Mouse (Mus musculus) embryo, embryonic 10 days (tissue): ENCODE measurements around the gene Numb.
"Not testable (repeated sequence)": the region's sequence is repeated elsewhere in the genome, so short reads cannot be mapped to it uniquely, and the experiment has no call there.

Experiments used
- DNase-seq: peaks from one replicate; pipeline ENCODE4 v3.0.0-alpha.2; 2015; ENCODE audit warnings: low spot score

The Numb gene

GRCm38 (mm10) chr12:83921535-83922381, at the start of gene Numb:
Gene Numb, minus strand, starts transcription at chr12:83921934.
- peak; percentile 99 for DNase-seq

GRCm38 (mm10) chr12:83965235-83965634, 43.5 kb upstream of the Numb start:
- no peak for DNase-seq

GRCm38 (mm10) chr12:83958278-83958677, 36.5 kb upstream of the Numb start:
- no peak for DNase-seq

- DNase-seq = no peak
These were observed 30.2 kb upstream of the Numb start for GRCm38 (mm10) chr12:83951711-83952575.

GRCm38 (mm10) chr12:83950840-83951701, 29.3 kb upstream of the Numb start:
- DNase-seq = peak; percentile 67

- peak; percentile 92 for DNase-seq
These were observed 28.7 kb upstream of the Numb start, which contains the start of gene Riox1 for GRCm38 (mm10) chr12:83950493-83950839. Gene Riox1, plus strand, starts transcription at chr12:83950608.

- no peak for DNase-seq
These were observed 28.2 kb upstream of the Numb start for GRCm38 (mm10) chr12:83949776-83950492.

GRCm38 (mm10) chr12:83949043-83949442, 27.3 kb upstream of the Numb start:
- no peak for DNase-seq

- no peak for DNase-seq
These were observed 25.6 kb upstream of the Numb start for GRCm38 (mm10) chr12:83947260-83947811.

- no peak for DNase-seq
These were observed 20.2 kb upstream of the Numb start for GRCm38 (mm10) chr12:83941938-83942337.

- DNase-seq = no peak
These were observed 18.3 kb upstream of the Numb start for GRCm38 (mm10) chr12:83940031-83940430.

- no peak for DNase-seq
These were observed 17.6 kb upstream of the Numb start for GRCm38 (mm10) chr12:83939332-83939731.

- not testable (repeated sequence) for DNase-seq
These were observed 16.9 kb upstream of the Numb start for GRCm38 (mm10) chr12:83938592-83938991.

GRCm38 (mm10) chr12:83937600-83937999, 15.9 kb upstream of the Numb start:
- DNase-seq = no peak

- DNase-seq = no peak
These were observed 7.6 kb upstream of the Numb start for GRCm38 (mm10) chr12:83929186-83929804.

GRCm38 (mm10) chr12:83927747-83928146, 6.0 kb upstream of the Numb start:
- no peak for DNase-seq

GRCm38 (mm10) chr12:83926061-83926460, 4.3 kb upstream of the Numb start:
- DNase-seq = no peak

- DNase-seq = no peak
These were observed 3.5 kb upstream of the Numb start for GRCm38 (mm10) chr12:83925160-83925703.

GRCm38 (mm10) chr12:83924332-83924731, 2.6 kb upstream of the Numb start:
- DNase-seq = no peak

GRCm38 (mm10) chr12:83923486-83923859, 1.7 kb upstream of the Numb start:
- DNase-seq = no peak
